ENCODE assay signal across 22 mouse cellular contexts in the genomic region with DNA sequence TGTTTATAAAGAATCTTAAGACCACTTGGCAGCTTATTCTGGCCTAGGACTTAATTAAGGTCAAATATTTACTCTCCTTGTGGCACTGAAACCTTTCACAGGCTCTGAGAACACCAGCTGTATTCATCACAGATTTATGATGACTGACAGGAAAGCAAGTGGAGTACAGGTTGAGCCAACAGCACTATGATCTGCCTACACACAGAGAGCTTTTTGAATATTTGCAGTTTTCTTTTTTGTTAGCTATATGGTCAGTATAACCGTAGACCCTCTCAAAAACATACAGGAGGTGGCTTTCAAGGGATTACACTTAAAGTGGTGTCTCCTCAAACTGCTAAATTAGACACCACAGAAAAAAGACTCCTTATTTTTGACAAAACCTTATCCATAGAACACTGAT. TPM values are rescaled to one million over a fixed set of nuclear protein-coding genes. Genes with fewer than 3 reads are reported as not detected.
A peak's percentile ranks its signal among the peaks of the same experiment; 100 is the strongest.
DNase-seq lines count a peak whose midpoint lies in the region; ATAC-seq and TF ChIP-seq lines count a peak whose summit lies in the region.
"Had no signal": no experiment of that assay in that cellular context is flagged by ENCODE, and none has a peak within 500 bp of the region (broad histone marks: within the 10 kb centered on the region; RNA-seq: fewer than 3 reads in every experiment).

No protein-coding gene starts in this region.

- H3K36me3 ChIP-seq in intestine, embryonic 15.5 days: no peaks in the 10 kb centered on the region
- H3K36me3 ChIP-seq in intestine, postnatal 0 days (ENCODE audit: control insufficient read depth, insufficient read depth): no peaks in the 10 kb centered on the region
- no peaks in the 10 kb centered on the region for H3K36me3 ChIP-seq in midbrain, embryonic 11.5 days (ENCODE audit: control insufficient read depth, insufficient read depth, low read length)
- no peaks in the 10 kb centered on the region for H3K36me3 ChIP-seq in midbrain, embryonic 16.5 days (ENCODE audit: control insufficient read depth, insufficient read depth, low read length)
- H3K36me3 ChIP-seq: embryonic facial prominence, embryonic 12.5 days; embryonic facial prominence, embryonic 15.5 days; forebrain, embryonic 10.5 days; forebrain, embryonic 12.5 days had no signal

- H3K4me1 ChIP-seq in intestine, embryonic 15.5 days (replicated peaks): no peaks in the 10 kb centered on the region
- no peaks in the 10 kb centered on the region for H3K4me1 ChIP-seq in intestine, postnatal 0 days (replicated peaks; ENCODE audit: control insufficient read depth, insufficient read depth, low read length)
- no peaks in the 10 kb centered on the region for H3K4me1 ChIP-seq in midbrain, embryonic 11.5 days (ENCODE audit: control insufficient read depth, insufficient read depth, low read length)
- H3K4me1 ChIP-seq in midbrain, embryonic 16.5 days (ENCODE audit: control insufficient read depth, insufficient read depth, low read length): no peaks in the 10 kb centered on the region
- H3K4me1 ChIP-seq: embryonic facial prominence, embryonic 12.5 days; embryonic facial prominence, embryonic 15.5 days; forebrain, embryonic 10.5 days; forebrain, embryonic 12.5 days had no signal

- H3K27ac ChIP-seq in intestine, embryonic 15.5 days: no peak overlapping the region
- H3K27ac ChIP-seq in intestine, postnatal 0 days (ENCODE audit: low read depth, low read length): no peak overlapping the region
- no peak overlapping the region for H3K27ac ChIP-seq in midbrain, embryonic 11.5 days (ENCODE audit: low read depth, low read length)
- H3K27ac ChIP-seq in midbrain, embryonic 16.5 days (ENCODE audit: low read length): no peak overlapping the region
- H3K27ac ChIP-seq: embryonic facial prominence, embryonic 12.5 days; embryonic facial prominence, embryonic 15.5 days; forebrain, embryonic 10.5 days; forebrain, embryonic 12.5 days had no signal

- no peak overlapping the region for H3K4me2 ChIP-seq in intestine, embryonic 15.5 days (replicated peaks)
- H3K4me2 ChIP-seq in intestine, postnatal 0 days (replicated peaks; ENCODE audit: low read depth): no peak overlapping the region
- H3K4me2 ChIP-seq in midbrain, embryonic 11.5 days: no peak overlapping the region
- H3K4me2 ChIP-seq in midbrain, embryonic 16.5 days (ENCODE audit: low read length): no peak overlapping the region
- H3K4me2 ChIP-seq: embryonic facial prominence, embryonic 12.5 days; embryonic facial prominence, embryonic 15.5 days; forebrain, embryonic 12.5 days had no signal

- no peaks in the 10 kb centered on the region for H3K9me3 ChIP-seq in intestine, embryonic 15.5 days
- H3K9me3 ChIP-seq in intestine, postnatal 0 days (ENCODE audit: control insufficient read depth): no peaks in the 10 kb centered on the region
- no peaks in the 10 kb centered on the region for H3K9me3 ChIP-seq in midbrain, embryonic 11.5 days (ENCODE audit: control insufficient read depth, low read length)
- H3K9me3 ChIP-seq in midbrain, embryonic 16.5 days (replicated peaks; ENCODE audit: control insufficient read depth, low read length, poor library complexity, severe bottlenecking): no peaks in the 10 kb centered on the region
- H3K9me3 ChIP-seq: embryonic facial prominence, embryonic 12.5 days; embryonic facial prominence, embryonic 15.5 days; forebrain, embryonic 10.5 days; forebrain, embryonic 12.5 days had no signal

- TF ChIP-seq CTCF in intestine, postnatal 0 days (IDR thresholded peaks at IDR 0.05; ENCODE audit: low read depth): no peak

- no peaks in the 10 kb centered on the region for H3K27me3 ChIP-seq in intestine, embryonic 15.5 days (replicated peaks)
- no peaks in the 10 kb centered on the region for H3K27me3 ChIP-seq in intestine, postnatal 0 days (replicated peaks; ENCODE audit: control insufficient read depth, insufficient read depth, low read length)
- no peaks in the 10 kb centered on the region for H3K27me3 ChIP-seq in midbrain, embryonic 11.5 days (ENCODE audit: control insufficient read depth, insufficient read depth, low read length)
- no peaks in the 10 kb centered on the region for H3K27me3 ChIP-seq in midbrain, embryonic 16.5 days (ENCODE audit: control insufficient read depth, insufficient read depth, low read depth, low read length)
- H3K27me3 ChIP-seq: embryonic facial prominence, embryonic 12.5 days; embryonic facial prominence, embryonic 15.5 days; forebrain, embryonic 12.5 days had no signal

- ATAC-seq in intestine, embryonic 15.5 days: peak; percentile 31; the same call in 1 of the 2 replicates
- ATAC-seq in intestine, postnatal 0 days: no peak
- ATAC-seq in midbrain, embryonic 11.5 days (ENCODE audit: low FRiP score): peak; percentile 44; the same call in 1 of the 2 replicates
- ATAC-seq in midbrain, embryonic 16.5 days: no peak
- ATAC-seq: forebrain, embryonic 14.5 days; forebrain, embryonic 16.5 days had no signal

- H3K4me3 ChIP-seq in intestine, embryonic 15.5 days (replicated peaks): no peak overlapping the region
- H3K4me3 ChIP-seq in intestine, postnatal 0 days (ENCODE audit: low read depth, low read length): no peak overlapping the region
- no peak overlapping the region for H3K4me3 ChIP-seq in midbrain, embryonic 11.5 days (ENCODE audit: low read depth, low read length)
- H3K4me3 ChIP-seq in midbrain, embryonic 16.5 days (ENCODE audit: low read depth, low read length): no peak overlapping the region
- H3K4me3 ChIP-seq: embryonic facial prominence, embryonic 12.5 days; embryonic facial prominence, embryonic 15.5 days; erythroblast, embryonic 14.5 days; forebrain, embryonic 10.5 days; forebrain, embryonic 12.5 days had no signal

- no peak overlapping the region for H3K9ac ChIP-seq in intestine, embryonic 15.5 days
- H3K9ac ChIP-seq in intestine, postnatal 0 days (ENCODE audit: low read depth, low read length): no peak overlapping the region
- no peak overlapping the region for H3K9ac ChIP-seq in midbrain, embryonic 11.5 days (ENCODE audit: low read length)
- no peak overlapping the region for H3K9ac ChIP-seq in midbrain, embryonic 16.5 days (ENCODE audit: low read depth, low read length)
- H3K9ac ChIP-seq: embryonic facial prominence, embryonic 12.5 days; embryonic facial prominence, embryonic 15.5 days; forebrain, embryonic 12.5 days had no signal

- WGBS in intestine, embryonic 15.5 days: 69% methylated on average over 1 of the region's 1 CpGs
- whole genome bisulfite sequencing in intestine, postnatal 0 days: 66% methylated on average over 1 of the region's 1 CpGs
- 83% methylated on average over 1 of the region's 1 CpGs for WGBS in midbrain, embryonic 11.5 days
- 76% methylated on average over 1 of the region's 1 CpGs for WGBS in midbrain, embryonic 16.5 days

- DNase-seq in midbrain, embryonic 11.5 days (ENCODE audit: low spot score, missing footprints): peak; percentile 67
- no peak for DNase-seq in spleen, adult 12 weeks (ENCODE audit: low spot score)
- DNase-seq: adrenal gland, adult 2 months; adrenal gland, postnatal 10 days; adrenal gland, postnatal 25 days; cerebellum, adult 11 months; cerebellum, adult 18-20 months; cerebellum, adult 8-10 months; cerebellum, adult 9-11 months; cerebellum, postnatal 14 days; cerebellum, postnatal 36 days; embryo, embryonic 11 days had no signal

RNA-seq across cellular contexts. Expression of gene Hpgd, which starts 33.2 kb away (rescaled TPM):
- polyA plus RNA-seq in intestine, embryonic 15.5 days (2015; fragmentation: Nextera tagmentation; extraction: Ambion mirVana): 28.9 and 31.9 TPM in 2 replicates
- 21.8 and 23.2 TPM in 2 replicates for polyA plus RNA-seq in intestine, postnatal 0 days (2015; fragmentation: Nextera tagmentation; extraction: Ambion mirVana)
- 12.7 and 13.9 TPM in 2 replicates for polyA plus RNA-seq in midbrain, embryonic 11.5 days (2014; fragmentation: Nextera tagmentation; extraction: Ambion mirVana)
- polyA plus RNA-seq in midbrain, embryonic 16.5 days (2015; fragmentation: Nextera tagmentation; extraction: Ambion mirVana): 3.4 and 4.1 TPM in 2 replicates

Comparison
In these comparisons a context has a peak if more than half of its experiments do, and no peak if none do; other contexts are left out.
1. ATAC-seq: peak in intestine, embryonic 15.5 days (single experiment) and midbrain, embryonic 11.5 days (single experiment); none in intestine, postnatal 0 days (single experiment) and midbrain, embryonic 16.5 days (single experiment).